Mouse (Mus musculus): ENCODE data around the gene Il10.

DNA sequence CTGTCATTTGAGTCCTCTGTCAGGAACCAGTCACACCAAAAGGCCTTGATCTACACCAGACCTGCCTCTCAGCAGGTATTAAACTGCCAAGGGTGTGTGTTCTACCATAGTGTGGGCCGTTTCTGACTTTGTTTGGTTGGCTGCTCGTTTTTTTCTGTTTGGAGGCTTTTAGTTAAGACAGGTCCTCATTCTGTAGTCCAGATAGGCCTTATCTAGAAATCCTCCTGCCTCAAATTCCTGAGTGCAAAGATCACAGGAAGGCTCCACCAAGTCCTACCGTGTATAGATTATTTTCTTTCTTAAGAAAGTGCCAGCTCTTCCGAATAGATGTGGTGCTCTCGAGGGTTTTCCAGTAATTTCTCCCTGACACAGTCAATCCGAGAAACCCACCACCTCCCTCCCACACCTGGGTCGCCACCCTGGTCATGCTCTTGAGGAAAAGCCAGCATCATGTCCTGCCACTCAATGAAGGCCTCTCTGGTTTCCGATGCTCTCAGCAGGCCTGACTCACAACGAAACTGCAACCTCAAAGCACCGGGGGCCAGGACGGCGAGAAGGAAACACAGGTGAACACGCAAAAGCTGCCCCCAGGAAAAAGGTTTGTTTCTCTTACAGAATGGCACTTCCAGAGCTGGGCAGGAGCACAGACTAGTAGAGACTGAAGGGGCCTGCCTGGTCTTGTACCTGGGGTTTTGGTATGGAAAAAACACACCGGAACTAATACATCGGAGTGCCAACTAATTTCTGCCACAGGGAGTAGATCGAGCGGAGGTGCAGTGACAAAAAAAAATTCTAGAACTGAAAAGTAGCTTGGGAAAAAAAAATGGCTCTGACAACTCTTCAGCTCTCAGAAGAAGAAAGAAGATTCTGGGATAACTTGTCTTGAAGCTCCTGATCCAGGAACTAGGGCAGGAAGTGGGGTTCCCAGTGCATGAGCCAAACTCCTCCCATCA is 9.2 kb upstream of the Il10 start:
- no peak for TF ChIP-seq POLR2A (IDR thresholded peaks at IDR 0.05; ENCODE audit: borderline replicate concordance, low read depth, low read length)
- TF ChIP-seq CTCF (IDR thresholded peaks at IDR 0.05; ENCODE audit: low read depth, low read length) = no peak

Data from bone marrow macrophage, adult 2 months (primary cell).